ENCODE assay signal across 8 mouse cellular contexts in genomic region chr13:59728378-59729093, GRCm38 (mm10). TPM values are rescaled to one million over a fixed set of nuclear protein-coding genes. Genes with fewer than 3 reads are reported as not detected.
DNase-seq lines count a peak whose midpoint lies in the region; ATAC-seq and TF ChIP-seq lines count a peak whose summit lies in the region.

No protein-coding gene starts in this region.

- no peaks in the 10 kb centered on the region for H3K9me3 ChIP-seq in hindbrain, embryonic 13.5 days

- in situ Hi-C loops in Patski (cut with MboI; ENCODE audit: low pct_unique_long_range_greater_than_20kb): loop anchor here (5.0 to 10.0 kb wide), 2 partner anchors 211 to 1094 kb away; no protein-coding TSS in a partner anchor

- DNase-seq in Patski (ENCODE audit: low read depth, low spot score): peak; percentile 33
- peak; percentile 90 to 94 for DNase-seq in cerebellum, postnatal 10 days
- peak; percentile 76 to 80 for DNase-seq in frontal cortex, postnatal 14 days (ENCODE audit: low spot score in 2 of 2)
- DNase-seq in layer of hippocampus, postnatal 14 days (ENCODE audit: low spot score in 2 of 2): peak; percentile 88 to 92
- DNase-seq in lung, postnatal 14 days: peak; percentile 88
- DNase-seq in retina, embryonic 14.5 days (ENCODE audit: low spot score): peak; percentile 94
- peak; percentile 72 to 74 for DNase-seq in thymus, postnatal 36 days

- H3K27ac ChIP-seq in hindbrain, embryonic 13.5 days: no peak overlapping the region

- CTCF ChIA-PET in Patski (lab: Charles Lee): interaction anchor here (0.7 to 2.1 kb wide), 32 partner anchors 9 to 251 kb away, joined by 3 to 14 read pairs (median 4); partner anchors contain the start of genes 1700014D04Rik, Golm1 and Spata31d1b

- POLR2A ChIA-PET in Patski (lab: Charles Lee): interaction anchor here (0.6 to 1.0 kb wide), 3 partner anchors 29 to 1340 kb away, joined by 3 read pairs; no protein-coding TSS in a partner anchor

- peak; percentile 90 for ATAC-seq in Patski
- ATAC-seq in hindbrain, embryonic 13.5 days (ENCODE audit: low FRiP score): peak; percentile 90

- no peak for TF ChIP-seq CTCF in Patski (IDR thresholded peaks at IDR 0.05)

- WGBS in hindbrain, embryonic 13.5 days: 29% methylated on average over 7 of the region's 7 CpGs

- H3K4me2 ChIP-seq in hindbrain, embryonic 13.5 days: no peak overlapping the region

- no peaks in the 10 kb centered on the region for H3K27me3 ChIP-seq in Patski
- H3K27me3 ChIP-seq in hindbrain, embryonic 13.5 days: 0 out of 2 replicates have a peak, but pooled peaks cover 7% of the 10 kb centered on the region

- no peaks in the 10 kb centered on the region for H3K36me3 ChIP-seq in hindbrain, embryonic 13.5 days

- peaks cover 11% of the 10 kb centered on the region for H3K4me1 ChIP-seq in hindbrain, embryonic 13.5 days (replicated peaks)

- H3K9ac ChIP-seq in hindbrain, embryonic 13.5 days: no peak overlapping the region

- H3K4me3 ChIP-seq in hindbrain, embryonic 13.5 days: no peak overlapping the region

RNA-seq across cellular contexts. Expression of gene Spata31d1d, which starts 3.0 kb away (rescaled TPM):
- not detected for polyA plus RNA-seq in Patski (2021)
- not detected in 2 replicates for polyA plus RNA-seq in hindbrain, embryonic 13.5 days (2015; fragmentation: Nextera tagmentation; extraction: Ambion mirVana)
- total RNA-seq in layer of hippocampus, postnatal 14 days (2021): not detected

RNA-seq across cellular contexts. Expression of gene Spata31d1b, which starts 16.5 kb away (rescaled TPM):
- polyA plus RNA-seq in Patski (2021): not detected
- not detected in 2 replicates for polyA plus RNA-seq in hindbrain, embryonic 13.5 days (2015; fragmentation: Nextera tagmentation; extraction: Ambion mirVana)
- under 1 TPM in 1 of 2 experiments, not detected in 1; 0.18 TPM for total RNA-seq in layer of hippocampus, postnatal 14 days (2021)

RNA-seq across cellular contexts. Expression of gene 1700014D04Rik, which starts 18.0 kb away (rescaled TPM):
- 0.12 TPM for polyA plus RNA-seq in Patski (2021)
- 0.22 TPM in 1 of 2 replicates, not detected in the other for polyA plus RNA-seq in hindbrain, embryonic 13.5 days (2015; fragmentation: Nextera tagmentation; extraction: Ambion mirVana)
- total RNA-seq in layer of hippocampus, postnatal 14 days (2021): 1 to 10 TPM in 1 of 2 experiments, under 1 TPM in 1; 0.88 to 1.0 TPM

RNA-seq across cellular contexts. Expression of gene Spata31d1a, which starts 18.4 kb away (rescaled TPM):
- 0.01 TPM for polyA plus RNA-seq in Patski (2021)
- polyA plus RNA-seq in hindbrain, embryonic 13.5 days (2015; fragmentation: Nextera tagmentation; extraction: Ambion mirVana): 0.04 TPM in 1 of 2 replicates, not detected in the other
- total RNA-seq in layer of hippocampus, postnatal 14 days (2021): under 1 TPM; 0.12 to 0.26 TPM

RNA-seq across cellular contexts. Expression of gene 4921517D22Rik, which starts 34.6 kb away (rescaled TPM):
- polyA plus RNA-seq in Patski (2021): not detected
- polyA plus RNA-seq in hindbrain, embryonic 13.5 days (2015; fragmentation: Nextera tagmentation; extraction: Ambion mirVana): not detected in 2 replicates
- not detected for total RNA-seq in layer of hippocampus, postnatal 14 days (2021)

Comparison
In these comparisons a context has a peak if more than half of its experiments do, and no peak if none do; other contexts are left out.
1. DNase-seq: peak in every context shown above with its lines; median percentile 94 in retina, embryonic 14.5 days; 92 in cerebellum, postnatal 10 days; 90 in layer of hippocampus, postnatal 14 days; 88 in lung, postnatal 14 days; 78 in frontal cortex, postnatal 14 days; 73 in thymus, postnatal 36 days; 33 in Patski.